Mouse (Mus musculus) bone marrow, adult 2 months (tissue): ENCODE measurements around the gene Wdpcp. TPM values are rescaled to one million over a fixed set of nuclear protein-coding genes. Genes with fewer than 3 reads are reported as not detected.

Source experiments
- H3K27ac ChIP-seq: fragments of 200-500 bp; 2 replicates; pipeline ENCODE4 v1.5.1; 2012; ENCODE audit warnings: low read depth, mild to moderate bottlenecking, control low read depth, inconsistent platforms, low read length; ENCODE audit not compliant: control insufficient read depth, poor library complexity, insufficient read depth
- H3K4me1 ChIP-seq: fragments of 200-500 bp; 2 replicates; pipeline ENCODE4 v1.6.1; 2011; ENCODE audit warnings: low read length; ENCODE audit not compliant: control insufficient read depth, insufficient read depth
- H3K4me3 ChIP-seq: fragments of 200-500 bp; replicated peaks from 2 replicates; pipeline ENCODE3; 2011; ENCODE audit warnings: mild to moderate bottlenecking, low read depth, low read length, control low read depth; ENCODE audit not compliant: control insufficient read depth
- CTCF ChIP-seq: fragments of 200-500 bp; IDR thresholded peaks from 2 replicates; pipeline ENCODE4 v1.5.1; 2011; ENCODE audit warnings: low read length, control low read depth; ENCODE audit not compliant: control insufficient read depth, insufficient read depth
- POLR2A ChIP-seq: fragments of 200-500 bp; IDR thresholded peaks from 2 replicates; pipeline ENCODE4 v1.6.1; 2011; ENCODE audit warnings: low read depth, mild to moderate bottlenecking, control low read depth, low read length, borderline replicate concordance; ENCODE audit not compliant: control insufficient read depth
- WGBS: fragments of 180-500 bp; shearing (Covaris S2); methylation state at CpG from one replicate; pipeline ENCODE4 v1.1.7; 2018; 5-methylcytosine and 5-hydroxymethylcytosine counted together
- polyA plus RNA-seq: library from polyadenylated mRNA; stranded (reverse); fragments of >200 nt; gene quantifications from 2 replicates; pipeline ENCODE4 v1.2.4, GENCODE M21; 2011; ENCODE audit warnings: low replicate concordance; ENCODE audit not compliant: missing spikeins, insufficient read depth, insufficient read length

The Wdpcp gene
- polyA plus RNA-seq, 1 experiment: 1.6 TPM

- Histone ChIP-seq H3K4me3 (no peak overlapping the region), H3K27ac (no peak overlapping the region), H3K4me1 (no peaks in the 10 kb centered on the region)
- WGBS: 71% methylated on average over 3 of the region's 3 CpGs
- TF ChIP-seq POLR2A (no peak), CTCF (no peak)
These were observed 87.0 kb downstream of the Wdpcp start for GRCm38 (mm10) chr11:21658985-21659384.

- 73% methylated on average over 2 of the region's 2 CpGs for WGBS
- Histone ChIP-seq H3K27ac (no peak overlapping the region), H3K4me3 (no peak overlapping the region), H3K4me1 (no peaks in the 10 kb centered on the region)
- no peak for TF ChIP-seq POLR2A
These were observed 105.0 kb downstream of the Wdpcp start for GRCm38 (mm10) chr11:21677034-21677433.

- WGBS: 80% methylated on average over 6 of the region's 6 CpGs
- no peak overlapping the region for H3K4me3 ChIP-seq
- H3K4me1 ChIP-seq: no peaks in the 10 kb centered on the region
- no peak overlapping the region for H3K27ac ChIP-seq
- TF ChIP-seq POLR2A: no peak
- no peak for TF ChIP-seq CTCF
These were observed 116.4 kb downstream of the Wdpcp start for GRCm38 (mm10) chr11:21688441-21688840.

- Histone ChIP-seq H3K4me3 (no peak overlapping the region), H3K4me1 (no peaks in the 10 kb centered on the region), H3K27ac (no peak overlapping the region)
- WGBS: 79% methylated on average over 2 of the region's 2 CpGs
- TF ChIP-seq POLR2A (no peak), CTCF (no peak)
These were observed 118.7 kb downstream of the Wdpcp start for GRCm38 (mm10) chr11:21690730-21691129.

- Histone ChIP-seq H3K4me1 (no peaks in the 10 kb centered on the region), H3K27ac (no peak overlapping the region), H3K4me3 (no peak overlapping the region)
- TF ChIP-seq POLR2A (no peak), CTCF (no peak)
- 85% methylated on average over 6 of the region's 6 CpGs for WGBS
These were observed 122.1 kb downstream of the Wdpcp start for GRCm38 (mm10) chr11:21694087-21694486.

- no peak overlapping the region for H3K27ac ChIP-seq
- TF ChIP-seq POLR2A (no peak), CTCF (no peak)
- no peaks in the 10 kb centered on the region for H3K4me1 ChIP-seq
- WGBS: 80% methylated on average over 3 of the region's 3 CpGs
- no peak overlapping the region for H3K4me3 ChIP-seq
These were observed 125.6 kb downstream of the Wdpcp start for GRCm38 (mm10) chr11:21697642-21698041.

- TF ChIP-seq CTCF: no peak
- no peak for TF ChIP-seq POLR2A
- Histone ChIP-seq H3K4me1 (no peaks in the 10 kb centered on the region), H3K4me3 (no peak overlapping the region), H3K27ac (no peak overlapping the region)
These were observed 141.5 kb downstream of the Wdpcp start for GRCm38 (mm10) chr11:21713508-21713907.

GRCm38 (mm10) chr11:21714065-21714464 is 142.0 kb downstream of the Wdpcp start:
- WGBS: 92% methylated on average over 1 of the region's 1 CpGs
- no peak overlapping the region for H3K27ac ChIP-seq
- TF ChIP-seq POLR2A: no peak
- TF ChIP-seq CTCF: no peak
- no peak overlapping the region for H3K4me3 ChIP-seq
- no peaks in the 10 kb centered on the region for H3K4me1 ChIP-seq

GRCm38 (mm10) chr11:21726329-21726728 is 154.3 kb downstream of the Wdpcp start:
- H3K4me1 ChIP-seq: no peaks in the 10 kb centered on the region
- H3K27ac ChIP-seq: no peak overlapping the region
- H3K4me3 ChIP-seq: no peak overlapping the region
- 79% methylated on average over 1 of the region's 1 CpGs for WGBS
- TF ChIP-seq CTCF (no peak), POLR2A (no peak)
